Mouse (Mus musculus) frontal cortex, postnatal 36 days (tissue): Measurements from ENCODE around the gene Ate1.
"Not testable (repeated sequence)": the region's sequence is repeated elsewhere in the genome, so short reads cannot be mapped to it uniquely, and the experiment has no call there.

Source experiments
- DNase-seq, 2 experiments: peaks; one replicate each; pipeline ENCODE4 v3.0.0; 2022; ENCODE audit warnings: low spot score in 2 of 2

Ate1 gene

DNA sequence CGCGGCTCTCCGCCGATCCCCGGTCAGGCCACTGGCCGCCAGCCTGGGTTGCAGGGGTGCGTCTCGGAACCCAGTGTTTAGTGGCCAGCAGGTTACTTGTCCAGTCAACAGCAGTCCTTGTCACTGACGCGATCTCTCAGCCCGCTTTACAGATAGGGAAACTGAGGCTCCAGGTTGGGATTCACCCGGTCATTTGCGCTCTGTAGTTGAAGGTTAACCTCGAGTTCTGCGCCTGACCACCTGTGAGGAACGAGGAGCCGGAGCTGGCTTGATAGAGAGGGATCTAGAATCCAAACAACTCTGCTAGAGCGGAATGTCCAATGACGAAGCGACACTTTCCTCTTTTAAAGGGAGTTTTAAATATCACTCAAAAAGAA lies at the start of gene Ate1:
Ate1 (minus strand) TSS at position 321 of the 377 bp plus-strand sequence.
- DNase-seq, result no peak

DNA sequence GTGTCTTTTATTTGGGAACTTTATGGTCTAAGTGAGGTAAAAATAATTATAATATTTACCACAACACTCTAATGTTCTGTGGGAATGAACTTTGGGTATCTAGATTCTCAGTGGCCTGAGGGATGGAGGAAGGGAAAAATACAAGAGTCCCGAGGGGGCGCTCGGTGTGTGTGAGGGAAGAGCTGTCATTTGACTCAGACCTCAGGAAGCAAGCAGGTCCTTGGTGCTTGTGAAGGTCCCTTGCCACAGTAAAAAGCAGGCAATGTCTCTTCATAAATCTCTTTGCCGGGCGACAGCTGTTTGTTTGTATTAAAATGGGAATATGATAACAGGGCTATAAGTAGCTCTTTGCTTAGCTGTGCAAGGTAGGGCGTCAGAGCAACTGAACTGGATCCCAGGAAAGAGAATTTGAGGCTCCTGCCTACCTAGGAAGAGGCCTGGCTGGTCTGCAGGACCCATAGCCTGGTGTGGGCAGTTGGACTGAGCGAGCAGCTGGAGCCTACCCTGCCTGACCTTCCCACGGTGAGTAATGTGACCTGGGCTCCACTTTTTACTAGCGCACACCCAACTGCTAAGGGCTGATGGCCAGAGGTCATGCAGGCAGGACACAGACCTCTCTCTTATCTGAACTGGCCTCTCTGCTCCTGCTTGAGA lies 48.7 kb upstream of the Ate1 start:
- no peak for DNase-seq

DNA sequence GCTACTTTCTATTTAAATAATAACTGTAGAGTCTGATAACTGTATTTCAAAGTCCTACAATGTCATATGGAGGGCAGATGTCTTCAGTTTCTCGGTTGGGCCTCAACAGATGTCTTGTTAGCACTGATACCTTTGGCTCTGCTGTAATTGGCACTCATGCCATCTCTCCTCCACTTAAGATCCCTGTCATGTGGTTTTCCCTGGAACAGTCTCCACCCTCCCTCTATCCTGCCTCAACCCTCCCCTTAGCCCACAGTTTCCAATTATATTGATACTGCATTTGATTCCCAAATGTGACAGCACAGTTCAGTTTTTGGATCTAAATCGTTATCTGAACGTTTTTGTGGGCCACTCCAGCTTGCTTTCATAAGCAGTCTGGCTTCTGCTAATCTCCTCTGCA lies 44.4 kb upstream of the Ate1 start:
- DNase-seq, result no peak

DNA sequence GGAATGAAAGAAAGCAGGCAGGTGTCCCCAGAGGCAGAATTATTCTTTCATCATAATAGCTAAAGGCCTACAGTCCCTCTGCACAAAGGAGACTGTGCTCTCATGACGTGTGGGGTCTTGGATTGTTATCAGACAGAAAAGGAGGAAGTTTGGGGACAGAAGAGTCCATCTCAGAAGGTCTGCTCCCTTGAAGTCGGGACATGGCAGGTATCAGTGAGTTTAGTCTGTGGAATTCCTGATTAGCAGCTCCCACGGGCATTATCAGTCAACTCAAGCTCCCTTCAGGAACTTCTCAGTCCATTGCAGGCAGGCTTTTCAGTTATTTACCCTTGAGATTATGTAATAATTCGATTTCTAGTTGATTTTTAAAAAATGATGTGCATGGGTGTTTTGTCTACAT lies 43.7 kb upstream of the Ate1 start:
- DNase-seq, result no peak

DNA sequence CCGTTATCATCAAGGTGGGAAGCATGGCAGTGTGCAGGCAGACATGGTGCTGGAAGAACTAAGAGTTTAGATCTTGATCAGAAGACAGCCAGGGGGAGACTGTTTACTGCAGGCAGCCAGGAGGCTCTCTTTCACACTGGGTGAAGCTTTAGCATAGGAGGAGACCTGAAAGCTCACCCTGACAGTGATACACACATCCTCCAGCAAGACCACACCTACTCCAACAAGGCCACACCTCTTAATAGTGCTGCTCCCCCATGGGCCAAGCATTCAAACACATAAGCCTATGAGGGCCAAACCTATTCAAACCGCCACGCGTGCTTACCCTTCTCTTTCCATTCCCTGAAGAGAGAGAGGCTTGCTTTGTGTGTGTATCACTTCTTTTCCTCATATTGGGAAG lies 43.1 kb upstream of the Ate1 start:
- no peak for DNase-seq

DNA sequence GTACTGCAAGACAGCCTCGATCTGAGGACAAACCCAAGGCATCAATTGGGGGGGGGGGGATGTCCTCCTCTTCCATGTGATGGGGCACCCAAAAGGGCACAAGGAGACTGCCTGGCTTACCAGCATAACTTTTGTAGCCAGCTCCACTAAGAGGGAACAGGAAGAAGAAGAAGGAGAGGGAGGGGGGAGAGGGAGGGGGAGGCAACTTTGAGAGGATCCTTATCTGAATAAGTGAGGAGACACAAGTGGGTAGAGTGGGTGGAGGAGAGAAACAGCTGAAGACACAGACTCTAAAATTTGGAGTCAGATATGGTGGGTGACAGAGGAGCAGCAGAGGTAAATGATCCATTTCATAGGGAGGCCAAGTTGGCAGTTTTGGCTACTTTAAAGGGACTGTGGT lies 40.8 kb upstream of the Ate1 start:
- DNase-seq, result no peak

DNA sequence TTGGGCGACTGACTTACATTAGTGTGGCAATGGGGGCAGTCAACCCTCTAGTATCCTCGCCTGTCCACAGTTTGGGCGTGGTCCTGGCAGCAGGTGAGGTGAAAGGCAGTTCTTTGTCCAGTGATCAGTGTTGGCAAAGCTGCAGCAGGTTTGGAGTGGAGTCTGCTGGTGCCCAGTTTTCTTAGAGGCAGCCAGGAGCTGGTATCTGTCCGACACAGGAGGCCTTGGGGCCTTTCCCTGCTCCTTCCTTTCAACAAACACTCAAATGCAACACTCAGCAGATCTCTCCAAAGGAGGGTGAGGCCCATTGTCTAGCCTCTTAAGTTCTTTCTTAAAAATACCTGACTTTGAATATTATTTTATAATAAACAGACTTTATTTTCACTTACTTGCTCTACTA lies 38.4 kb upstream of the Ate1 start:
- DNase-seq, result no peak

DNA sequence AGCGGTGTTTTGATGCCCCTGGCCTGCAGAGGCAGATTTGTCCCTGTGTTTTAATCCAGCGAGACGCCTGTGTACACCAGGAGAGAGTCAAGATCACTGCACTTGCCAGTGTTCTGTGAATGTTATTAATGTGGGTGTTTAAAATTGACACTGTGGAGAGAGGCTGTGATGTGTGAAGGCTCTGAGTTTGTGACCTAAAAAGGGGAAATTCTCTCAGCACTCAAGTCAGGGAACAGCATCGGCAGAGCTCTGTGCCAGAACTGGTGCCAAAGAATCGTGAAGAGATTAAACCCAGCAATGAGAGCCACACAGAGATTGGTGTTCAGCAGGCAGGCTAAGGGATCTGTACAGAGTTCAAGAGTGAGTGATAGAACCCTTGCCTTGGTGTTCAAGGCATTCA lies 35.4 kb upstream of the Ate1 start:
- DNase-seq, result no peak

DNA sequence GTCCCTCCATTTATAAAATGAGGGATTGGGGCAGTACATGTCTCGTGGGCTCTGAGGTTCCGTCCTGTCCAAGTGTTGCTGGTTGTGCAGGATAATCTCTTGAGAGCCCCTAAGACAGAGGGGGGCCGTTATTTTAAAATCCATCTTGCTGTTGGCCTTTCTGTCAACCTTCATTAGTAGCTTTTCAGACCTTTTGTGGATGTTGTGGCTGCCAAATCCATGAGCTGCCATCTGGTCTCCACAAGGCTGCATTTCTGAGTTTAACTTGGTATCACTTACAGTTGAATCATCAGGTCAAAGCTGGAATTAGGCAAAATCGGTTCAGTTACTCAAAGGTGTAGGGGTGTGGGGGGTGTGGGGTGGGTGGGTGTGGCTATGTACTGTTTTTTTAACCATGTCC lies 33.2 kb upstream of the Ate1 start:
- DNase-seq, result no peak

DNA sequence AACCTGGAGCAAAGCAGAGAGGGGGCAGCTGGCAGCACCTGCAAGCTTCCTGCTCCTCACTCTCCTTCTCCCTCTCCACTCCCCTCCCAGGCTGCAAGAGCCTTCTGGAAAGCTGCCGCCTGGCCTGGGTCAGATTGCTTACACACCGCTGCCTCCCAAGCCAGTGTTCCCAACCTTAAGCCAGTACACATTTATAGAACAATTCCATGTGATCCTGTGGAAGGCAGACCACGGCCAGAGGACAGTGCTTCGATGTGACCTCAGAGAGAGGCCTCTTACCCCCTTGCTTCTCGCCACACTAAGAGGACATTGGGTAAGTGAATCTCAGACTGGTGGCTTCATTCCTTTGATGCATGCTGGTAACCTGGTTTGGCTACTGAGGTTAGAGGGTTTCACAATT lies 32.6 kb upstream of the Ate1 start:
- no peak for DNase-seq

DNA sequence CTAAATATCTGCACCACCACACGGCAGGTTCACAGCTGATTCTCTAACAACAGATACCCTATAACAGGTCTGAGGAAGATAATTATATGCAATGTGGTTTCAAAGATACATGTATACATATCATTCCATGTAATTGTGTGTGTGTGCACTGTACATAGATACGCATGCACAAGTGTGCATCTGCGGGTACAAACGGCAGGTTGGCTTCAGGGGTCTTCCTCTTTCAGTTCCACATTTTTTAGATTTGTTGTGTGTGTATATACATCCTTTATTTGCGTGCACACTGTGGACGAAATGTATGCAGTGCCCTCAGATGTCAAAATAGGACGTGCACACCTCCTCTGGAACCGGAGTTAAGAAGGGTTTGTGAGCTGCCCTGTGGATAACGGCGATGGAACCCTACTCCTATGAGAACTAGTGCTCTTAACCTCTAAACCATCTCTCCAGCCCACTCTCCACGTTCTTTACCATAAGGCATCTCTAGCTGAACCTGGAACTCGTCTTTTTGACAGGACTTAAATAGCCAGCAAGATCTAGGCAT lies 27.5 kb upstream of the Ate1 start:
- DNase-seq, result no peak

DNA sequence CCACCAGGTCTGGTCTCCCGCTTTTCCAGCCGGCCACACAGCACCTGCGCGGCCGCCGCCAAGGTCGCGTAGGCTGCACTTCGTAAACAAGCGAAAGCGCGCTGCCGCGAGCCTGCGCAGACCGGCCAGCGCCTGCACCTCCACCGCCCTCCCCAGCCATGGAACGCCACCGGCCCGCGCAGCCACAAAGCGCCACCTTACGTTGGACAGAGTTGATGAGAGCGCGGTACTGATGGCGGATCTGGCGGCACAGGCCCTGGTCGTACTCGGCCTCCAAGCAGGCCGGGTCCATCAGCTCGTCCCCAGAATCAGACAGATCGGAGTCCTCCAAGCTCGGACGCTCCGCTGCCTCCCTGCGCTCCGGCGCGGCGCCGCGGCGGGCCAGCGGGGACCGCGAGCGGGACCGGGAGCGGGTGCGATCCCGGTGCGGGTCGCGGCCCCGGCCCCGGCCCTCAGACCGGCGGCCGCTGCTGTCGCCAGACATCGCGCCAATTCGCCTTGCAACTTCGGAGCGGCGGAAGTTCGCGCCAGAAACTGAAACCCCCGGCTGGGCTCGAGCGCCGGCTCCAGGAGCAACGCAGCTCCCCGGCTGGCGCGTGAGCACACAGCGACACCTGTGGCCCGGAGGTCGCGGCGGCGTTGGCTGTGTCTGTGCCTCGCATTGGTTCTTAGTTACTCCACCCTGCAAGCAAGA lies 26.8 kb upstream of the Ate1 start:
- peak; percentile 90 to 93 for DNase-seq

DNA sequence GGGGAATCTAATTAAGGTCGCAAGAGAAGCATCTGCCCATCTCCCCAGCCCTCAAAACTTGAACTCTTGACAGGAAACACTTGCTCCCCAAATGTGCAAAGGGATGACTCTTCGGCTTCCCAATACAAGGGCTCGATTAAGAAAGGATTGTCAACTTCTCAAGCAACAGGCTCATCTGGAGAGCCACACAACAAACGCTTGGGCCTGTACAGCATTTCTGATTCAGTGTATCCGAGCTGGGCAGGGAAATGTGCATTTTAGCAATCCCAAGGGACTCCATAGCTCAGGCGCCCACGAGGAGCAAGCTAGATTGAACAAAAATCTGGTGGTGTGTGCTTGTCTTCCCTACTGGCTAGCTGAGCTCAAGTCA lies 26.2 kb upstream of the Ate1 start:
- DNase-seq, result no peak

DNA sequence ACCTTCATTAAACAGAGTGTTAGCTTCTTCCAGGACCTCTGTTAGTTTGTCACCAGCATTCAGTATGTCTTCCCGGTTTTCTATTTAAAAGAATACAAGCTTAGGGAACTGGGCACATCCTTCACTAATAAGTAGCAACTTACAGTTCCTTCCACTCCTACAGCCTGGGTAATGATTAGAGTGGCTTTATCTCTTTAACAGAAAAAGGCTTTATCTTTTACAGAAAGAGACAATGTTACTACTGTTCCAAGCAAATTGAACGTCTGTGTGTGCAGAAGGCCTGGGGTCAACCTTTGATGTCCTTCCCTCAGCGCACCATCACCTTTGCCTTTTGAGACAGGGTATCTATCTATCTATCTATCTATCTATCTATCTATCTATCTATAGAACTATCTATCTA lies 25.7 kb upstream of the Ate1 start:
- no peak for DNase-seq

DNA sequence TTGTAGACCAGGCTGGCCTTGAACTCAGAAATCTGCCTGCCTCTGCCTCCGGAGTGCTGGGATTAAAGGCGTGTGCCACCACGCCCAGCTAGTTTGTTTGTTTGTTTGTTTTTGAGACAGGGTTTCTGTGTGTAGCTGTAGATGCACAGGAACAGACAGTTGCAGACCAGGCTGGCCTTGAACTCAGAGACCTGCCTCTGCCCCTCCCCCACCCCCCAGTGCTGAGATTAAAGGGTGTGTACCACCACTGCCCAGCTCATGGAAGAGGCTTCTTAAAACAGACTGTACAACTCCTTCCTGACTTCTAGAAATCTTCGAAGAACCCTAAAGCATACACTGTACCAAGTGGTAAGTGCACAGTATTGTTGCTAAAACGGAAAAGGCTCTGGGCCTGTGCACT lies 25.2 kb upstream of the Ate1 start:
- DNase-seq, result no peak

DNA sequence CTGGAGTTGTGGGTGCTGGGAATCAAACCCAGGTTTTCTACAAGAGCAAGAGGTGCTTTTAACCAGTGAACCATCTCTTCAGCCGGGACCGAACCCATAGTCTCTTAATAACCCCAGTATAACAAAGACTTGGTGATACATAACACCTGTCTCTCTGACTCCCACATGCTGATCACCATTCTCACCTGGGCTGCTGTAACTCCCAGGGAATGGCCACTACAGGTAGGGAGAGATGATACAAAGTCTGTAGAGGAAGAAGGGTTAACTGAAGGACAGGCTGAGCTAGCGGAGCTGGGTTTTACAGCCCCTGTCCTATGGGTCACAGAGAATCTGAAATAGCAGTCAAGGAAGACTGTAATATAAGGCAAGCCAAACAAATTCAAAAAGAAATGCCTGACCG lies 23.0 kb upstream of the Ate1 start:
- DNase-seq, result no peak

DNA sequence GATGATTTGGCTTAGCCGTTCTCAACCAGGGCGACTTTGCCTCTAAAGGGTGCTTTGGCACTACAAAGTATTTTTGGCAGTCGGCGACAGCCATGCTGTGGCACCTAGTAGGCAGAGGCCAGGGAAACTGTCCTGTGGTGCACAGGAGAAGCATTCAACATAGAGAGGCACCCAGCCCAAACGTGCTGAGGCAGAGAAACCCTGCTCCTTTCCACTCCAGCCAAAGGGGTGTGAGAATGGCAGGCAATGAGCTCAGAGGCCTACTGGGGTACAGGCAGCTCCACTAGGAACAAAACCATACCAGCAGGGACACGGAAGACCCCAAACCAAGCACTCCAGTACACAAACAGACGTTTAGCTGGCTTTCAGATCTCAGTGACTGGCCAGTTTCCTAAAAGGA lies 20.0 kb upstream of the Ate1 start:
- no peak for DNase-seq

DNA sequence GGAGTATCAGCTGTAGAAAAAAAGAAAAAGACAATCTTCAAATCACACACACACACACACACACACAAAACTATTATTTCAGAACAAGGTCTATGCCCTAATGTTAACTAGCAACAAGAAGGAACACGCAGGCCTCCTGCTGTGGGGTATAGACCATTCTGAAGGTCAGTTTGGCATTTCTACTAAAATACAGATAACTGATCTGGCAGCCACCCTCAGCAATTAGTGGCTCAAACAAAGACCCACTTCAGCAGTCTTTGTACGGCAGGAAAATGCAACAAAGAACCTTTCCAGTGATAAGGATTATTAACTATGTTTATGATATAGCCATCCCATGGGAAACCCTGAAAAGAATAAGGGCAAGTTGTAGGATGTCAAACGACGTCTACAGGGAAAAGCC lies 16.9 kb upstream of the Ate1 start:
- no peak for DNase-seq

DNA sequence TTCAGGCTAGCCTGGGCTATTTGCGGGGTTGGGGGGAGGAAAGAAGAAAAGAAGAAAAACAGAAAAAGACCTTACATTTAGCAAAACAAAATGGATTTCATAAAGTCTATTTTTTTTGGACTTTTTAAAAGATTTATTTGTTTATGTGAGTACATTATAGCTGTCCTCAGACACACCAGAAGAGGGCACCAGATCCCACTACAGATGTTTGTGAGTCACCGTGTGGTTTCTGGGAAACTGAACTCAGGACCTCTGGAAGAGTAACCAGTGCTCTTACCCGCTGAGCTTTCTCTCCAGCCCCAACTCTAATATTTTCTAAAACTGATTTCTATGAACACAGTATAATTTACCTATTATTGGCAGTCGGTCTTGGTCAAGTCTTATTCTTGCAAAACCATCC lies 15.0 kb upstream of the Ate1 start:
- no peak for DNase-seq

DNA sequence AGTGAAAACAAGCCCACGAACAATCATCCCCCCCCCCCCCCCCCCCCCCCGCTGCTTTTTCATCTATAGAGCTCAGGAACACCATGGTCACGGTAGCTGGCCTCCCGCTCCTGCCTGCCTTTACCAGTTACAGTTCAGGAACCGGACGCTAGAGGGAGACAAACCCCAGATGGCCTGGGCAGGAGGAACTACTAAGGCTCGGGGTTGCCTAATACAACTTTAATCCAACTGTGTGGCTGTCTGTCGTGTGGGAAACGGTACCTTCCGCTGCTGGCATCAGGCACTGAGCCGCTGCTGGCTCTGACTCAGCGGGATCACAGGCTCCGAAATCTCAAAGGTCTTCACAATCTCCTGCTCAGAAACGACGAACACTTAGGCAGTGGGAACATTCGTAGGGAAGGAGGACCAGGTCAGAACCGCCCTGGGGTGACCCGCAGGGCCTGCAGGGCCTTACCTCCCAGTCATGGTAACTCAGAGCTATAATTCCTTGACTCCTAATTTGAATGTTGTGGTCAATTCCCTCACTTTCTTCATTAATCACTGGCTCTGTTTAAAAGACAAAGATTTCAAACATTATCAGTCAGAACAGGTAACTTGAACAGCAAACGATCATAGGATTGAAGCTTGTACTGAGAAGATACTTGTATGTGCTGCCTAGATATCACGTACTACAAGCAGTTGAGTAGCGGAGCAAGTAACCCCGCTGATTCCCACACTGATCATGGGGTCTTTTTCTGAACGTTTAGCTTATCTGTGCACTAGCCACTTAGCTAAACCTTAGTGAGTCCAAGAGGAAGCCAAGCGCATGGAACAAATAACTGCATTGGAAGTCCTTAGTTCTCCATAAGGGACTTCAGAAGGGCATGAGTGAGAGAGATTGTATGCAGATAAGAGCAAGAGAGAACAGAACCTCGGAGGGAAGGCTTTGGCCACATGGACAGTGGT lies 13.4 kb upstream of the Ate1 start:
- DNase-seq, result peak; percentile 86 to 89

DNA sequence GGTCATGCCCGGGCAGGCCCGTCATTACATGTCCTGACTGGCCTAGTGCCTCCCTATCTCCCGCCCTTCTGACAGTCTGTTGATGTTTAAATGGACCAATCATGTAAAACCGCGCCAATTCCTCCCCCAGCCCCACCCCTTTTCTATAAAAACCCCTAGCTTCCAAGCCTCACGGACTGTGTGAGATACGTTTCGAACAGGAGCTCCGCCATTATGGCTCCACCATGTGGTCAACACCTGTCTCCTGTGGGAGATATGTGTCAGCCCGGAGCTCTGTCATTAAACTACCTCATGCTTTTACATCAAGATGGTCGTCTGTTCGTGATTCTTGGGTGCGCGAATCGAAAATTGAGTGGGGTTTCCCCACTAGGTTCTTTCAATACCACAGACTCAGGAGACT lies 11.0 kb upstream of the Ate1 start:
- not testable (repeated sequence) for DNase-seq

DNA sequence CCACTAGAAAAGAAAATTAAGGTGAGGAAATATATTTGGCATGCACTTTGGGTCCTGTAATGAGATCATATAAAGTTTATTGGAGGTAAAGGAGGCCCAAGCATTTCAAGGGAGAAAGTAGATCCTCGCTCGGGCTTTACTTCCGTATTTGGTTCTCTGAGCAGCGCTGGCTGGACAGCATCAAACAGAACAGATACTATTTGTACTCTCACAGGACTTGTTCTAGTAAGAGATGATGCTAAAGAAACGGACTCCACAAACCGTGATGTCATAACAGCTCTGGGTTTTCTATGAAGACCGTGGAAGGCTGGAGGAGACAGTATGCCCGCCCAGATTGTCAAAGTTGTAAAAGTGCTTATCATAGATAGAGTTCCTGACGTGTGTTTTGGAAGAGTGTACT lies 7.1 kb upstream of the Ate1 start:
- no peak for DNase-seq

DNA sequence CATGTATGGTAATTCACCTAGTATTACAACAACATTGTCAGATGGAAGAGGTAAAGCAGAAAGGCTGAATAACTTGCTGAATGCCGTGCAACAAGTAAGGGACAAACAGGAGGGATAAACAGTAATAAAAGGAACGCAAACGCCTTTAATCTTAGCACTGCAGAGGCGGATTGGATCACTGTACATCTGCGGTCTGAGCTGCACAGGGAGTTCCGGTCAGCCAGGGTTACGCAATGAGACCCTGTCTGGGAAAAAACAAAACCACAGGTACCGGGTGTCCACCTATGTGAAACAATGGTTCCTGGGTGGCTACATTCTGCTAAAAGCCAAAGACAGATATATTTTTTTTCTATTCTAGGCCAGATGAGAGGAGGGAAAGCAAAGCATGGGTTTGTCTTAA lies 3.3 kb upstream of the Ate1 start:
- DNase-seq, result no peak
